Mouse (Mus musculus): ENCODE measurements at regions not wholly inside any gene's neighbourhood (a gene's known extent, or its start where the extent isn't known, plus 50 kb on each side); places are given as distances from the start of the nearest gene placed in this dataset.
A peak's percentile ranks its signal among the peaks of the same experiment; 100 is the strongest.

DNA sequence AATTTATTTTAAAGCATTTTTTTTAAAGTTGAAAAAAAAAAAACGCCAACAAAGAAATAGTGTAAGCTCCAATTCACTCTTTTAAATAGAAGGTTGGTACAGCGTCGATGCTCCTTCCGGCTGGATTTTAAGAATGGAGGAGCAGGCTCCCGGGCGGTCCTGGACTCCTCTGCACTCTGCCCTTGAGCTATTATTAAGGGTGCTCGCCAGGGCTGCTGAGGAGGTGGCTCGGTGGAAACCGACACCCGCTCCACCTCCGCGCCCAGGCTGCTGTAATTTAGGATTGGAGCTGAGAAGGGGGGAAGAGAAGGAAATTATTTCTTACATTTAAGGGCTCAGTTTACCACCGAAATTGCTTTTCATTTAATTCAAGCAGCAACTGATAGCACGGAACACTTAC is 298.8 kb downstream of the Satb1 start:
- Histone ChIP-seq H3K9ac (no peak overlapping the region), H3K9me3 (ENCODE audit: low read depth, low read length) (no peaks in the 10 kb centered on the region), H3K27me3 (ENCODE audit: insufficient read depth, low read length) (no peaks in the 10 kb centered on the region), H3K4me3 (ENCODE audit: low read depth, low read length) (no peak overlapping the region), H3K36me3 (ENCODE audit: insufficient read depth) (no peaks in the 10 kb centered on the region), H3K4me2 (peak overlapping the region; percentile 16; the same call in 1 of the 2 replicates), H3K27ac (ENCODE audit: low read depth) (no peak overlapping the region), H3K4me1 (ENCODE audit: insufficient read depth) (no peaks in the 10 kb centered on the region)
- 33% methylated on average over 14 of the region's 14 CpGs for WGBS
- ATAC-seq (ENCODE audit: insufficient read depth) (no peak), DNase-seq (no peak)
- no peak for TF ChIP-seq CTCF (IDR thresholded peaks at IDR 0.05; ENCODE audit: low read depth)

GRCm38 (mm10) chr17:51528161-51528560 is 304.9 kb downstream of the Satb1 start:
- WGBS = 74% methylated on average over 3 of the region's 3 CpGs
- DNase-seq = no peak
- Histone ChIP-seq H3K9ac (no peak overlapping the region), H3K4me2 (no peak overlapping the region), H3K4me3 (ENCODE audit: low read depth, low read length) (no peak overlapping the region), H3K9me3 (ENCODE audit: low read depth, low read length) (no peaks in the 10 kb centered on the region), H3K36me3 (ENCODE audit: insufficient read depth) (no peaks in the 10 kb centered on the region), H3K4me1 (ENCODE audit: insufficient read depth) (no peaks in the 10 kb centered on the region), H3K27ac (ENCODE audit: low read depth) (no peak overlapping the region), H3K27me3 (ENCODE audit: insufficient read depth, low read length) (no peaks in the 10 kb centered on the region)
- no peak for ATAC-seq (ENCODE audit: insufficient read depth)
- TF ChIP-seq CTCF (IDR thresholded peaks at IDR 0.05; ENCODE audit: low read depth) = no peak

- no peak overlapping the region for H3K4me2 ChIP-seq
- H3K4me1 ChIP-seq (ENCODE audit: insufficient read depth) = no peaks in the 10 kb centered on the region
- no peak overlapping the region for H3K27ac ChIP-seq (ENCODE audit: low read depth)
- H3K4me3 ChIP-seq (ENCODE audit: low read depth, low read length) = no peak overlapping the region
- no peak for DNase-seq
- H3K9ac ChIP-seq = no peak overlapping the region
- H3K27me3 ChIP-seq (ENCODE audit: insufficient read depth, low read length) = no peaks in the 10 kb centered on the region
- TF ChIP-seq CTCF (IDR thresholded peaks at IDR 0.05; ENCODE audit: low read depth) = no peak
- H3K9me3 ChIP-seq (ENCODE audit: low read depth, low read length) = no peaks in the 10 kb centered on the region
- no peaks in the 10 kb centered on the region for H3K36me3 ChIP-seq (ENCODE audit: insufficient read depth)
- ATAC-seq (ENCODE audit: insufficient read depth) = no peak
- WGBS = 42% methylated on average over 7 of the region's 7 CpGs
Observed at GRCm38 (mm10) chr17:51526881-51527280, 306.2 kb downstream of the Satb1 start.

- no peaks in the 10 kb centered on the region for H3K36me3 ChIP-seq (ENCODE audit: insufficient read depth)
- ATAC-seq (ENCODE audit: insufficient read depth) (no peak), DNase-seq (no peak)
- no peaks in the 10 kb centered on the region for H3K9me3 ChIP-seq (ENCODE audit: low read depth, low read length)
- no peaks in the 10 kb centered on the region for H3K4me1 ChIP-seq (ENCODE audit: insufficient read depth)
- no peaks in the 10 kb centered on the region for H3K27me3 ChIP-seq (ENCODE audit: insufficient read depth, low read length)
- no peak overlapping the region for H3K4me2 ChIP-seq
- no peak overlapping the region for H3K4me3 ChIP-seq (ENCODE audit: low read depth, low read length)
- WGBS = 29% methylated on average over 5 of the region's 5 CpGs
- no peak overlapping the region for H3K9ac ChIP-seq
- H3K27ac ChIP-seq (ENCODE audit: low read depth) = no peak overlapping the region
- TF ChIP-seq CTCF (IDR thresholded peaks at IDR 0.05; ENCODE audit: low read depth) = no peak
Observed at GRCm38 (mm10) chr17:51526464-51526863, 306.6 kb downstream of the Satb1 start.

DNA sequence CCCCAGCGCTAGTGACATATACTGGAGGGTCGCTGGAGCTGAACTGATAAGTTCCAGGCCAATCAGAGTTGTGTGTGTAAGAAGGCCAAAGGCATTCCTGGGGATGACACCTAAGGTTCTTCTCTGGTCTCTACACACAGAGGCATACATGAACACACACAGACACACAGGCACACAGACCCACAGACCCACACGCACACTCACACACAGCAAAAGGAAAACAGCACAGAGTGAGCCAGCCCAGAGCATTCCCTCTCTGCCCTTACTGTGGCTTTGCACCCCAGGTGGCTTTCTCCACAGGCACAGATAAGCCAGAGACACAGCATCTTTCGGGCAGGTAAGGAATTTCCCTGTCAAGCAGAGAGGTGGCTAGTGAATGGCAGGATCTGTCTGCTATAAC is 307.1 kb downstream of the Satb1 start:
- WGBS = 36% methylated on average over 4 of the region's 4 CpGs
- TF ChIP-seq CTCF (IDR thresholded peaks at IDR 0.05; ENCODE audit: low read depth) = no peak
- ATAC-seq (ENCODE audit: insufficient read depth) = no peak

GRCm38 (mm10) chr17:51525219-51525618 is 307.9 kb downstream of the Satb1 start:
- ATAC-seq (ENCODE audit: insufficient read depth) (no peak), DNase-seq (no peak)
- Histone ChIP-seq H3K27me3 (ENCODE audit: insufficient read depth, low read length) (no peaks in the 10 kb centered on the region), H3K4me2 (no peak overlapping the region), H3K9ac (no peak overlapping the region), H3K27ac (ENCODE audit: low read depth) (no peak overlapping the region), H3K4me1 (ENCODE audit: insufficient read depth) (no peaks in the 10 kb centered on the region), H3K9me3 (ENCODE audit: low read depth, low read length) (no peaks in the 10 kb centered on the region), H3K4me3 (ENCODE audit: low read depth, low read length) (no peak overlapping the region), H3K36me3 (ENCODE audit: insufficient read depth) (no peaks in the 10 kb centered on the region)
- TF ChIP-seq CTCF (IDR thresholded peaks at IDR 0.05; ENCODE audit: low read depth) = no peak
- WGBS = 27% methylated on average over 2 of the region's 2 CpGs

More for the DNA sequence above, 307.1 kb downstream of the Satb1 start:
- Histone ChIP-seq H3K9ac (no peak overlapping the region), H3K4me3 (ENCODE audit: low read depth, low read length) (no peak overlapping the region), H3K4me1 (ENCODE audit: insufficient read depth) (no peaks in the 10 kb centered on the region), H3K4me2 (no peak overlapping the region), H3K27ac (ENCODE audit: low read depth) (no peak overlapping the region), H3K36me3 (ENCODE audit: insufficient read depth) (no peaks in the 10 kb centered on the region), H3K9me3 (ENCODE audit: low read depth, low read length) (no peaks in the 10 kb centered on the region), H3K27me3 (ENCODE audit: insufficient read depth, low read length) (no peaks in the 10 kb centered on the region)
- no peak for DNase-seq

- Histone ChIP-seq H3K4me1 (ENCODE audit: insufficient read depth) (no peaks in the 10 kb centered on the region), H3K4me2 (no peak overlapping the region), H3K27me3 (ENCODE audit: insufficient read depth, low read length) (no peaks in the 10 kb centered on the region), H3K9me3 (ENCODE audit: low read depth, low read length) (no peaks in the 10 kb centered on the region), H3K36me3 (ENCODE audit: insufficient read depth) (no peaks in the 10 kb centered on the region), H3K9ac (no peak overlapping the region), H3K4me3 (ENCODE audit: low read depth, low read length) (no peak overlapping the region), H3K27ac (ENCODE audit: low read depth) (no peak overlapping the region)
- ATAC-seq (ENCODE audit: insufficient read depth) = no peak
- WGBS = 29% methylated on average over 2 of the region's 2 CpGs
- no peak for DNase-seq
- TF ChIP-seq CTCF (IDR thresholded peaks at IDR 0.05; ENCODE audit: low read depth) = no peak
Observed at GRCm38 (mm10) chr17:51511917-51512316, 321.2 kb downstream of the Satb1 start.

- H3K9me3 ChIP-seq (ENCODE audit: low read depth, low read length) = no peaks in the 10 kb centered on the region
- no peak overlapping the region for H3K9ac ChIP-seq
- ATAC-seq (ENCODE audit: insufficient read depth) = no peak
- no peak for DNase-seq
- 86% methylated on average over 10 of the region's 10 CpGs for WGBS
- no peaks in the 10 kb centered on the region for H3K27me3 ChIP-seq (ENCODE audit: insufficient read depth, low read length)
- H3K4me3 ChIP-seq (ENCODE audit: low read depth, low read length) = no peak overlapping the region
- no peak overlapping the region for H3K4me2 ChIP-seq
- no peak for TF ChIP-seq CTCF (IDR thresholded peaks at IDR 0.05; ENCODE audit: low read depth)
- no peaks in the 10 kb centered on the region for H3K36me3 ChIP-seq (ENCODE audit: insufficient read depth)
- H3K27ac ChIP-seq (ENCODE audit: low read depth) = no peak overlapping the region
- no peaks in the 10 kb centered on the region for H3K4me1 ChIP-seq (ENCODE audit: insufficient read depth)
Observed at GRCm38 (mm10) chr17:51500751-51501150, 321.6 kb upstream of the Tbc1d5 start.
